Mouse (Mus musculus) G1E (cell line): ENCODE data around the gene Cd81. TPM values are rescaled to one million over a fixed set of nuclear protein-coding genes. Genes with fewer than 3 reads are reported as not detected.

Source experiments
- ATAC-seq: 2 replicates; pipeline ENCODE4 v1.8.0; 2016; ENCODE audit warnings: mild to moderate bottlenecking; ENCODE audit not compliant: insufficient number of reproducible peaks, poor library complexity, low FRiP score, severe bottlenecking; ENCODE audit errors: extremely low read depth
- DNase-seq: peaks from one replicate; pipeline ENCODE4 v3.0.0; 2012; ENCODE audit warnings: low spot score
- H3K27me3 ChIP-seq: 2 replicates; pipeline ENCODE4 v1.6.1; 2012; ENCODE audit warnings: mild to moderate bottlenecking, low read length, inconsistent platforms; ENCODE audit not compliant: insufficient read depth
- H3K36me3 ChIP-seq: replicated peaks from 2 replicates; pipeline ENCODE3; 2012; ENCODE audit warnings: mild to moderate bottlenecking, inconsistent platforms
- H3K4me1 ChIP-seq: 2 replicates; pipeline ENCODE4 v1.6.1; 2012; ENCODE audit warnings: low read depth, low read length, inconsistent platforms, mixed read lengths; ENCODE audit not compliant: insufficient read depth
- H3K4me3 ChIP-seq: 2 replicates; pipeline ENCODE4 v1.5.1; 2012; ENCODE audit warnings: low read depth, mild to moderate bottlenecking, inconsistent platforms, low read length, moderate library complexity, mixed read lengths
- H3K9me3 ChIP-seq: replicated peaks from 2 replicates; pipeline ENCODE4 v1.6.1; 2012; ENCODE audit warnings: inconsistent platforms
- CTCF ChIP-seq: IDR thresholded peaks from 2 replicates; pipeline ENCODE4 v1.5.1; 2012; ENCODE audit warnings: low read depth, low read length, inconsistent platforms, mixed read lengths
- GATA1 ChIP-seq: IDR thresholded peaks from 2 replicates; pipeline ENCODE4 v1.6.1; 2012; ENCODE audit warnings: borderline replicate concordance, low read length, inconsistent platforms, mixed read lengths
- GATA2 ChIP-seq: IDR thresholded peaks from 2 replicates; pipeline ENCODE4 v1.6.1; 2012; ENCODE audit warnings: low read depth, low read length, inconsistent platforms, borderline replicate concordance
- POLR2AphosphoS5 ChIP-seq: IDR thresholded peaks from 2 replicates; pipeline ENCODE4 v1.6.1; 2012; ENCODE audit warnings: low read depth, low read length, inconsistent platforms; ENCODE audit not compliant: insufficient replicate concordance
- TAL1 ChIP-seq: conservative IDR thresholded peaks from 2 replicates; pipeline ENCODE4 v1.6.1; 2012; ENCODE audit warnings: low read depth, low read length, inconsistent platforms, mixed read lengths
- polyA plus RNA-seq: library from polyadenylated mRNA; stranded (reverse); fragments of >175 nt; gene quantifications from 2 replicates; pipeline ENCODE4 v1.2.3, GENCODE M21; 2012
- total RNA-seq, 2 experiments: library from RNA; stranded (forward) in 1 of 2; stranded (reverse) in 1 of 2; fragments of 200-1000 nt in 1 of 2; fragments of >200 nt in 1 of 2; fragmentation: Nextera tagmentation in 1 of 2; gene quantifications; 2 replicates each; pipeline ENCODE4 v1.2.3; 2014 to 2017

Cd81 gene
- total and polyA plus RNA-seq, 3 experiments, result 187 to 192 (median 191) TPM

DNA sequence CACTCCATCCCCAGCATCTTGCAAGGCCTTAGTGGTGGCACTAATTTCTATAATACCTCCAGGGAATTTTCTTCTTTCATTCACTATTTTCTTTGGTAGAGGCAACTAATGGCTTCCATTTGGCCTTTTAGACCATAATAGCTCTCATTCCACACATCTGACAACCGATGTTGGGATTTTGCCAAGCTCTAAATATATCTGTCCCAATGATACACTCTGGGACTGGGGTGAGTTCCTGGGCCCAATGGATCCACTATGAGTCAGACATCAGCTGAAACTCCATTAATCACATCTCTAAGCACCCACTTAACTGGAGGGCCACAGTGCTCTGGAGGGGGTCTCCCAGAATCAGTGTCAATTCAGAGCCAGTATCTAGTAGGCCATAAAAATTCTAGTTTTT is 20.7 kb upstream of the Cd81 start:
- Histone ChIP-seq H3K9me3 (no peaks in the 10 kb centered on the region), H3K4me3 (no peak overlapping the region), H3K27me3 (0 out of 2 replicates have a peak, but pooled peaks cover 7% of the 10 kb centered on the region), H3K36me3 (peaks cover 2% of the 10 kb centered on the region), H3K4me1 (no peaks in the 10 kb centered on the region)
- TF ChIP-seq TAL1, result no peak
- TF ChIP-seq GATA2, result no peak
- TF ChIP-seq CTCF, result no peak
- no peak for TF ChIP-seq GATA1
- TF ChIP-seq POLR2AphosphoS5, result no peak
- no peak for ATAC-seq
- DNase-seq, result no peak

DNA sequence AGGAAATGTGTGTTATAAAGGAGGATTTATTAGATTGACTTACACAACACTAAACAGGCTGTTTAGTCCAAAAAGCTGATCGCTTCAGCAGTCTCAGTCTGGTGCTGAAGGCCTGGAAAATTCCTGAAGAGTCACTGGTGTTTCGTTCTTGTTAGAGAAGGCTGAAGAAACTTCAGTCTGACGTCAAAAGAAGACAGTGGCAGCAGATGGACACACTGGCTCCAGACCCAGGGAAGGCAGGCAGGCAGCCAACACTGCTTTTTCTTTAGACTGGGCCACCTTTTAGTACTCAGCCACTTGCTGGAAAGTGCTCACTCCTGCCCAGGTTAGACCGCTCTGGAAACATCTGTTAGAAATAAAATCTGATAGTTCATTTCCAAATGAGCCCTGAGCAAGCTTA is 19.0 kb upstream of the Cd81 start:
- no peak for DNase-seq
- H3K9me3 ChIP-seq, result no peaks in the 10 kb centered on the region
- ATAC-seq, result no peak
- no peaks in the 10 kb centered on the region for H3K36me3 ChIP-seq
- H3K27me3 ChIP-seq, result 0 out of 2 replicates have a peak, but pooled peaks cover 7% of the 10 kb centered on the region
- peaks cover 13% of the 10 kb centered on the region for H3K4me1 ChIP-seq
- H3K4me3 ChIP-seq, result no peak overlapping the region
- TF ChIP-seq TAL1 (no peak), GATA1 (no peak), GATA2 (no peak), CTCF (no peak), POLR2AphosphoS5 (no peak)

DNA sequence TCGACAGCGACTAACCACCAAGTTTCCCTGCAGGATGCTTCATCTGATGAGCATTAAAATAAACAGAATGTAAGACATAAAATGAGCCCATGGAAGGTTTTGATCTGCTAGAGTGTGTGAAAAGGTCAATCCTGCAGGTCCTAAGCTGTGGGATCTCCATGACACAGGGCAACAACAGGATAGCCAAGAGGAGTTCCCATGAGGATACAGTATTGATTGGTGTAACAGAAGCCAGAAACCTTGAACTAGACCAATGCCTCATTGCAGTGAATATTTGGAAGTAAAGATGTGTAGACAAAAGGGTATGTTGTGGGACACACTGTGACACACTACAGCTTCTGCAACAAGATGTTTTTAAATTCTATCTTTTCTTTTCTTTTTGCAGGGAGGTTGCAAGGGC is 18.4 kb upstream of the Cd81 start:
- TF ChIP-seq CTCF, result no peak
- H3K27me3 ChIP-seq, result 0 out of 2 replicates have a peak, but pooled peaks cover 7% of the 10 kb centered on the region
- H3K36me3 ChIP-seq, result no peaks in the 10 kb centered on the region
- DNase-seq, result no peak
- no peaks in the 10 kb centered on the region for H3K9me3 ChIP-seq
- ATAC-seq, result no peak
- H3K4me3 ChIP-seq, result no peak overlapping the region
- peaks cover 19% of the 10 kb centered on the region for H3K4me1 ChIP-seq

DNA sequence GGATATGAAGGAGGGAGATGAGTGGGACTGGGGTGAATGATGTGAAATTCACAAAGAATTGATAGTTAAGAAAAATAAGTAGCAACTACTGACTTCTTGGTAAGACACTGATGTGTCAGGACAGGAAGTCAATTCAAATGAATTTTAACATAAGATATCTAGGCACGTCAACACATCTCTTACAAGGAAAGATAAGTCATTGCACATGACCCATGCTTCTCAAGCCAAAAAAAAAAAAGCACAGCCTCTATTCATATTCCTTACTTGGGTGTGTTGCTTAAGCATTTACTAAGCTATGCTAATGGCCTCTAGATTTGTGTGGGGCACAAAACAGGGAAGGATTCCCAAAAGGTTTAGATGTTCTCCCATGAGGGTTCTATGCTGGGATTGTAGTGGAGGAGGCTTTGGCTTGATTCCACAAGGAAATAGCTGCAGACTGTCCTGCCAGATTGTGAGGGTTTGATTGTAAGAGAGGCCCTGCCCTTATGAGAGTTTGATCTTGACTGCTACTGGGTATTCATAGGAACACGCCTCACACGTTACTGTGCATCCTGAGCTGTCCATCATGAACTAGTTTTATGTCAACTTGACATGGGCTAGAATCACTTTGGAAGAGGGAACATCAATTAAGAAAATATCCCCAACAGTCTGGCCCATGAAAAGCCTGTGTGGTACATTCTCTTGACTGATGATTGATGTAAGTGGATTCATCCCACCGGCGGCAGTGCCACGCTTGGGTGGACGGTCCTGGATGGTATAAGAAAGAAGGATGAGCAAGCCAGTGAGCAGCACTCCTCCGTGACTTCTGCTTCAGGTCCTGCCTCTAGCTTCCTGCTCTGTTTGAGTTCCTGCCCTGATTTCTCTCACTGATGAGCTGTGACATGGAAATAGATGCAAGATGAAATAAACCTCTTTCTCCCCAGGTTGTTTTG is 17.8 kb upstream of the Cd81 start:
- DNase-seq (no peak), ATAC-seq (no peak)
- Histone ChIP-seq H3K4me3 (no peak overlapping the region), H3K9me3 (no peaks in the 10 kb centered on the region), H3K27me3 (0 out of 2 replicates have a peak, but pooled peaks cover 4% of the 10 kb centered on the region), H3K4me1 (peaks cover 20% of the 10 kb centered on the region), H3K36me3 (no peaks in the 10 kb centered on the region)
- TF ChIP-seq GATA1, result no peak
- TF ChIP-seq GATA2, result no peak
- TF ChIP-seq POLR2AphosphoS5, result no peak
- TF ChIP-seq TAL1, result no peak
- TF ChIP-seq CTCF, result no peak

DNA sequence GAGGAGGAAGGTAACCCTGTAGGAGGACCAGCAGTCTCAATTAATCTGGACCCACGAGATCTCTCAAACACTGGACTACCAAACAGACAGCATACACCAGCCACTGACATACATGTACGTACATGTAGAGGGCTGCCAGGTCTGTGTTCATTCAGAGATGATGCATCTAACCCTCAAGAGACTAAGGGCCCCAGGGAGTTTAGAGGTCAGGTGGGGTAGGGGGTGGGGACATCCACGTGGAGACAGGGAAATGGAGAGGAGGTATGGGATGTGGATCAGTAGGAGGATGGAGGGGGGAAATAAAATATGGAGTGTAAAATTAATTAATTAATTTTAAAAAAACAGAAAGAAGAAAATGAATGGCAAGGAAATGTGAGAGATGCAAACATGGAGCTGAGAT is 15.8 kb upstream of the Cd81 start:
- TF ChIP-seq CTCF (no peak), GATA2 (no peak), POLR2AphosphoS5 (no peak), TAL1 (no peak), GATA1 (no peak)
- ATAC-seq (no peak), DNase-seq (no peak)
- Histone ChIP-seq H3K4me1 (peaks cover 26% of the 10 kb centered on the region), H3K9me3 (no peaks in the 10 kb centered on the region), H3K27me3 (peaks cover 8% of the 10 kb centered on the region), H3K36me3 (no peaks in the 10 kb centered on the region), H3K4me3 (no peak overlapping the region)

DNA sequence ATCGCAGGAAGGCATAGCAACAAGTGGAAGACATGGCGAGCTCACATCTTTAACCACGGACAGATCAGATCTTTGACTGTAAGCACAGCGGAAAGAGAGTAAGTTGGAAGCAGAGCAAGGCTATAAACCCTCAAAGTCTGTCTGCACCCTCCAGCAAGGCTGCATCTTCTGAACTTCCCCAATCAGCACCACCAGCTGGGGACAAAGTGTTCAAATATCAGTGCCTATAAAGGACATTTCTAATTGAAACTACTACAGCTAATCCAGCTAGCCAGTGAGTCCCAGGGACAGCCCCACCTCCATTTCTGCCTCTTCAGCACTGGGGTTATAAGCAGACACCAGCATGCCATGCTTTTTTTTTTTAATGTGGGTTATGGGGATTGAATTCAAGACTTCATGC is 15.2 kb upstream of the Cd81 start:
- Histone ChIP-seq H3K36me3 (no peaks in the 10 kb centered on the region), H3K4me1 (peaks cover 26% of the 10 kb centered on the region), H3K27me3 (peaks cover 13% of the 10 kb centered on the region), H3K9me3 (no peaks in the 10 kb centered on the region), H3K4me3 (no peak overlapping the region)
- DNase-seq (no peak), ATAC-seq (no peak)
- TF ChIP-seq CTCF (no peak), GATA1 (no peak), GATA2 (no peak), POLR2AphosphoS5 (no peak), TAL1 (no peak)
